Mouse (Mus musculus): ENCODE data around the gene Gstt3.
"Not testable (repeated sequence)": the region's sequence is repeated elsewhere in the genome, so short reads cannot be mapped to it uniquely, and the experiment has no call there.

The Gstt3 gene

GRCm38 (mm10) chr10:75788277-75788676 lies 7.1 kb upstream of the Gstt3 start:
- in situ Hi-C loops (cut with MboI, MseI), result loop anchor here (25.0 kb wide), 1 partner anchor 476 kb away; the partner anchor contains the start of gene Adora2a

GRCm38 (mm10) chr10:75785442-75785841 lies 4.2 kb upstream of the Gstt3 start:
- in situ Hi-C loops (cut with MboI, MseI), result loop anchor here (25.0 kb wide), 1 partner anchor 473 kb away; the partner anchor contains the start of gene Adora2a

DNA sequence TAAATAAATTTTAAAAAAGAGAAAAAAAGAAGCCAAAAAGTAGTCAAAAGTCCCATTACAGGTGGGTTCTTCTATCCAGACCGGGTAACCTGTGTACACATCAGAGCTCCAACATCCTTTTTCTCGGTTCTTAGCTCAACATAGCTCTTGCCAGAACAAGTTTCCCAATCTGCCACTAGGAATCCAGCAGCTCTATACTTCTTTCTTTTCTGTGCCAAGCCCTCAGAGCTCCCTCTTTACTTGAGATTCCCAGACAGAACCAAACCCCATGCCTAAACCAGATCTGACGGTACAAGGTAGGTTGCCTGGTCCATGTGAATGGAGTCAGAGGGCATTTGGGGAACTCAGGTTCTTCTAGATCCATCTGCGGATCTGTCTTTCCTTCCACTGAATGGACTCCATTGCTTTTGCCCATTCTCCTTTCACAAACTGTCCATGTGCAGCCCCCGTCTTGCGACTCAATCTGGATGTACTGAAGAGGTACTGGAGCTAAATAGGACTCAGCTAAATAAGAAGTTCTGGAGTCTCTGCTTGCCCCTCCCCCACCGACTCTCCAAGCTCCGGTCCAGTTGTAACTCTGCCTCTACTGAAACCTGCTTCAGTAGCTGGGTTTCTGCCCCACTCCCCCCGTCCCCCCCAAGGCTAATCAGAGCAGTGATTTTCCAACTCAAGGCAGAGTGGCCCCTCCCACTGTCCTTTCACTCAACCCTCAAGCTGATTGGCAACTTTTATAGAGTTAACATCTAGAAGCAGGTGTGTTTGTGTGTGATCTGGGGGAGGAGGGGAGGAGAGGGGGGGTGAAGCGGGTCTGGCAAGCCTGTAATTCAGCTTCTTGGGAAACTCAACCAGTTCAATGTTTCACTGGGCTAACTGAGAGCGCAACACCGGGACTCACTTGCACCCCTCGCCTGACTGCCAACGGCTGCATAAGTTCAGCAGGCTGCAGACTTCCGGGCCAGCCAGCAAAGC lies 1.7 kb downstream of the Gstt3 start:
- in situ Hi-C loops (cut with MboI, MseI), result loop anchor here (5.0 to 25.0 kb wide), 2 partner anchors 48 to 467 kb away; partner anchors contain the start of gene Adora2a

DNA sequence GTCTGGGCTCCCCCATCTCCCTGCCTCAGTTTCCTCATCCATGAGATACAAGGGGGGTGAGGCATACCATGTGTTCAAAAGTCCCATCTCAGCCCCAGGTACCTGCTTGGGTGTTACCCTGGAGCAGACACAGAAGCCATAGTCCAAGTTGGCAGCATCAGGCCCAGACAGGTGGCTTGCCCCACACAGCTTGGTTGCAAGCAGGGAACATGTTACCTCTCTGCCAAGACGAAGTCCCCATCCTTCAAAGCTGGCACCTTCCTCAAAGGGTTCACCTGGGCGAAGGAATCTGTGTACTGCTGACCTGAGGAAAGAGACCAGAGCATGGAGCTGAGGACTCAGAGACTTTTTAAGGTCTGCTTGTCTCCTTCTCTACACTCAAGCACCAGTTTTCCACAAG lies 3.3 kb downstream of the Gstt3 start:
- in situ Hi-C loops (cut with MboI, MseI), result loop anchor here (25.0 kb wide), 1 partner anchor 466 kb away; the partner anchor contains the start of gene Adora2a

DNA sequence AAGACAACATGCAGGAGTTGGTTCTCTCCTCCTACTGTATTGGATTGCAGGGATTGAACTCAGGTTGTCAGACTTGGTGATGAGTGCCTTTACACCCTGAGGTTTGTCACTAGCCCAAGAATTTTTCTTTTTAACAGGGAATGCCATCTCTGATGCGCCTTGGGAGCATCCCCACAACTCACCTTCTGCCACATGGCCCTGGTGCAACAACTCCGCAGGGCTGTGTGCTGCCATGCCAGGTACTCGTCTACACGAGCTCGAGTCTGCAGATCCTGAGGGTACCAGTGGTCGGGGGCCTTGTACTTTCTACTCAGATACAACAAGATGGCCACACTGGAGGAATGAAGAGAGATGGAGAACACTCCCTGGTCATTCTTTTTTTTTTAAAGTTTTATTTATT lies 4.7 kb downstream of the Gstt3 start:
- in situ Hi-C loops (cut with MboI, MseI), result loop anchor here (25.0 kb wide), 1 partner anchor 464 kb away; the partner anchor contains the start of gene Adora2a

GRCm38 (mm10) chr10:75774587-75774986 lies 6.6 kb downstream of the Gstt3 start:
- in situ Hi-C loops (cut with MboI, MseI), result no loop called here

- in situ Hi-C loops (cut with MboI, MseI), result no loop called here
These were observed 7.1 kb downstream of the Gstt3 start for GRCm38 (mm10) chr10:75774102-75774501.

DNA sequence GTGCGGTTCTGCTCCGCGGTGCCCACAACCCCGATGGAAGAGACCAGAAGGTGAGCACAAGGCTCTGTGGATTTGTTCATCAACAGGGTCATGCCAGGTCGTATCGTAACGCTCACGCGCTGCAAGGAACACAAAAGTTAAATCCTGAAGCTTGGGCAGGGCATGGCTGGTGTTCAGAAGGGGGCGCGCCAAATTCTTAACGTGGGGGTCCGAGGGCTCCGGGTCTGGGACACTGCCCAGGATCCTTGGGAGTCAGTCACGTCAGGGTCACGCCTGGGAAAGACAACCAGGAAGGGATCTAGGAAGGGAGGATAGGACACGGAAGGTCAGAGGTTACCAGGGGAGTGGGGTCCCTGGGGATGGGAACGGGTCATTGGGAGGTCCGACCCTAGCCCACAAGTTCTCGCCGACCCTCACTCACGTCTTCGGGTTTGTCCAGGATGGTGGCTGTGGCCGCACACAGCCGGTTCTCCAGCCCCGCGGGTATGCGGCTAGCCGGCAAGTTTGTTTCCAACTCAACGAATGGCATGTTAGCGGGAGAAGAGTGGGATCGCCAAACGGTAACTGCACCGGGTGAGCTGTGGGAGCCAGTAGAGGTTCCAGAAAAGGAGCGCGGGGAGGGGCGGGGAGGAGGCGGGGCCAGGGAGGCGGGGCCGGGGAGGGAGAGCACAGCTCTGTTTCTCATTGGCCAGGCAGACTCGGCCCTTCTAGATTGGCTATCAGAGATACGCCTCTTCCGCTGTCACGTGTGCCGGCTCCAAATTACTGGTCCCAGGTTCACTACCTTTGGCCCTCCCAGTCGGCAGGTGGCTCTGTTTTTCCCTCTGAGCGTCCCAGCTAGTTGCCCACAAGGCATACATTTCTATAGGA lies 8.2 kb downstream of the Gstt3 start, which contains the start of gene Ddt:
Gene Ddt, minus strand, starts transcription at position 620 of the 870 bp plus-strand sequence.
- in situ Hi-C loops (cut with MboI, MseI), result no loop called here

- in situ Hi-C loops (cut with MboI, MseI), result not testable (repeated sequence)
These were observed 13.5 kb downstream of the Gstt3 start for GRCm38 (mm10) chr10:75767756-75768155.

GRCm38 (mm10) chr10:75766856-75767255 lies 14.4 kb downstream of the Gstt3 start:
- in situ Hi-C loops (cut with MboI, MseI), result no loop called here

GRCm38 (mm10) chr10:75764519-75765473 lies 16.4 kb downstream of the Gstt3 start:
- in situ Hi-C loops (cut with MboI, MseI), result no loop called here

GRCm38 (mm10) chr10:75763682-75764518 lies 17.3 kb downstream of the Gstt3 start, which contains the start of gene Cabin1:
TSS of gene Cabin1 (minus strand) at chr10:75764341.
- in situ Hi-C loops (cut with MboI, MseI), result no loop called here

GRCm38 (mm10) chr10:75762413-75762812 lies 18.8 kb downstream of the Gstt3 start:
- in situ Hi-C loops (cut with MboI, MseI), result no loop called here

DNA sequence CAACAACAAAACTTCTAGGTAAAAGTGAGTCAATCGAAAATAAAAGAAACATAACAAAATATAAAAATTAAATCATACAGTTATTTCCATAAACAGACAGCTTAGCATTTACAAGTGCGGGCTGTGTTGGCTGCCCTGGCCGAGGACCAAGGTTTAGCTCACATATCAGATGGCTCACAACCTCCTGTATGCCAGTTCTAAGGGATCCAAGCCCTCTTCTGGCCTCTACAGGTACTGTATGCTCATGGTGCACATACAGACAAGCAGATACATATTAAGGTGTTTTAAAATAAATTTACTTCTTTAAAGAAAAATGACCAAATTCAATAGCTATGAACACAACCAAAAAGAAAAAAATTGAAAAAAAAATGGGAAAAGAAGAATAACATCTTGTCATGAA lies 20.9 kb downstream of the Gstt3 start:
- in situ Hi-C loops (cut with MboI, MseI), result no loop called here

- in situ Hi-C loops (cut with MboI, MseI), result loop anchor here (5.0 kb wide), 1 partner anchor 71 kb away; no protein-coding TSS in a partner anchor
These were observed 24.5 kb downstream of the Gstt3 start for GRCm38 (mm10) chr10:75756719-75757118.

- in situ Hi-C loops (cut with MboI, MseI), result loop anchor here (5.0 kb wide), 1 partner anchor 113 kb away; no protein-coding TSS in a partner anchor
These were observed 37.2 kb downstream of the Gstt3 start for GRCm38 (mm10) chr10:75744017-75744416.

DNA sequence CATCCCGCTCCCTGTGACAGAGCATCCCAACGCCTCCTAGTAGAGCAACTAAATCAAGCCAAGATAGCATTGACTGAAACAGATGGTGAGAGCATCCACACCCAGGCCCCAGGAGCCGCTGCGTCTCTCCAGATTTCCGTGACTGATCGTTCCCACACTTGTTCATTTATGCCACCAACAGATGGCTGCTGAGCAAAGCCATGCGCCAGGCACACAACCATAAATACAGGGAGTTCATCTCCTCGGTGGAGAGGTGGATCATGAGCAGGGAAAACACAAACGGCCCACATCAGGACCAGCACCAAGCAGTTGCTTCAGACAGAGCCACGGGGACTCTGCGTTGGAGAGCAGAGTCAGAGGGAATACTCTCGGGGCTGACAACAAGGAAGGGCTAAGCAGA lies 37.8 kb downstream of the Gstt3 start:
- in situ Hi-C loops (cut with MboI, MseI), result loop anchor here (5.0 kb wide), 1 partner anchor 114 kb away; no protein-coding TSS in a partner anchor

DNA sequence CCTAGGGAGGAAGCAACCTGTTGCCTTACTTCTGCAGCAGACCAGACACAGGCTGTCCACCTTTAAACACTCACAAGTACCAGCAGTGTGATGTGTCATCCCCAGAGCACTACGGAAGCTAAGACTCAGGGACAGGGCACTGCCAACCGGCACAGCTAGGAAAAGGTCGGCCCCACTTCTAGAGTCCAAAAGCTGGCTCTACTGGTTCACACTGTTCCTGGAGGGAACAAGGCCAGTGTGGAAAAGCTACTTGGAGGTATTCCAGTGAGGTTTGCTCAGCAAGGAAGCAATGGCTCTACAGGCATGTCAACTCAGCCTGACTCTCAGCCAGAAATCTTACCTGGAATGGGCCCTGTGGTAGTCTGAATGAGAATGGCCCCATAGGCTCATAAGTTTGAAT lies 40.3 kb downstream of the Gstt3 start:
- in situ Hi-C loops (cut with MboI, MseI), result loop anchor here (5.0 kb wide), 1 partner anchor 116 kb away; no protein-coding TSS in a partner anchor

GRCm38 (mm10) chr10:75725449-75725848 lies 55.8 kb downstream of the Gstt3 start:
- in situ Hi-C loops (cut with MboI, MseI), result loop anchor here (10.0 kb wide), 1 partner anchor 1569 kb away; no protein-coding TSS in a partner anchor

Data from T-helper 1 cell (primary cell).